Mouse (Mus musculus) ES-Bruce4 (cell line): ENCODE data around the gene Erp27. TPM values are rescaled to one million over a fixed set of nuclear protein-coding genes. Genes with fewer than 3 reads are reported as not detected.

Experiments used
- H3K27ac ChIP-seq: 2 replicates; pipeline ENCODE4 v1.5.1; 2012; ENCODE audit warnings: low read length, inconsistent platforms; ENCODE audit not compliant: insufficient read depth
- H3K27me3 ChIP-seq: 2 replicates; pipeline ENCODE4 v1.6.1; 2012; ENCODE audit warnings: mild to moderate bottlenecking, low read length, inconsistent platforms; ENCODE audit not compliant: control insufficient read depth, poor library complexity, insufficient read depth, severe bottlenecking
- H3K36me3 ChIP-seq: 2 replicates; pipeline ENCODE4 v1.6.1; 2012; ENCODE audit warnings: inconsistent platforms, mild to moderate bottlenecking, low read length, moderate library complexity; ENCODE audit not compliant: control insufficient read depth, poor library complexity, insufficient read depth, severe bottlenecking
- H3K4me1 ChIP-seq: one replicate; pipeline ENCODE4 v1.8.1; 2011; ENCODE audit warnings: low read length; ENCODE audit not compliant: control insufficient read depth, insufficient read depth
- H3K4me3 ChIP-seq: 2 replicates; pipeline ENCODE4 v1.5.1; 2011; ENCODE audit warnings: low read depth, mild to moderate bottlenecking, low read length
- H3K9ac ChIP-seq: 2 replicates; pipeline ENCODE4 v1.6.1; 2012; ENCODE audit warnings: low read depth, mild to moderate bottlenecking, inconsistent platforms; ENCODE audit not compliant: poor library complexity, severe bottlenecking
- H3K9me3 ChIP-seq: replicated peaks from 2 replicates; pipeline ENCODE4 v1.6.1; 2012; ENCODE audit warnings: mild to moderate bottlenecking, low read length, inconsistent platforms; ENCODE audit not compliant: control insufficient read depth, poor library complexity, insufficient read depth, severe bottlenecking
- CTCF ChIP-seq: IDR thresholded peaks from one replicate; pipeline ENCODE4 v1.8.1; 2011; ENCODE audit warnings: low read depth, low read length
- EP300 ChIP-seq: IDR thresholded peaks from 2 replicates; pipeline ENCODE4 v1.6.1; 2011; ENCODE audit warnings: low read depth, low read length; ENCODE audit not compliant: insufficient read depth
- POLR2A ChIP-seq: IDR thresholded peaks from one replicate; pipeline ENCODE4 v1.8.1; 2011; ENCODE audit warnings: low read length; ENCODE audit not compliant: insufficient read depth
- polyA plus RNA-seq: library from polyadenylated mRNA; stranded (reverse); fragments of >200 nt; gene quantifications from 2 replicates; pipeline ENCODE4 v1.2.4, GENCODE M21; 2011; ENCODE audit warnings: low read depth; ENCODE audit not compliant: missing spikeins, insufficient read depth, insufficient read length

Gene Erp27
- polyA plus RNA-seq, 1 experiment = not detected

- Histone ChIP-seq H3K27ac (no peak overlapping the region), H3K36me3 (no peaks in the 10 kb centered on the region), H3K9ac (no peak overlapping the region), H3K27me3 (no peaks in the 10 kb centered on the region), H3K4me1 (no peaks in the 10 kb centered on the region), H3K9me3 (no peaks in the 10 kb centered on the region), H3K4me3 (no peak overlapping the region)
- TF ChIP-seq EP300 (no peak), POLR2A (no peak), CTCF (no peak)
Observed at GRCm38 (mm10) chr6:136925049-136925448, 3.1 kb upstream of the Erp27 start.

- H3K27ac ChIP-seq = no peak within 1 kb of the TSS
- H3K27me3 ChIP-seq = no peaks in the 10 kb centered on the region
- H3K4me1 ChIP-seq = no peaks in the 10 kb centered on the region
- H3K36me3 ChIP-seq = no peaks in the 10 kb centered on the region
- no peaks in the 10 kb centered on the region for H3K9me3 ChIP-seq
- no peak within 1 kb of the TSS for H3K9ac ChIP-seq
- TF ChIP-seq CTCF (no peak), EP300 (no peak), POLR2A (no peak)
- H3K4me3 ChIP-seq = no peak within 1 kb of the TSS
Observed at GRCm38 (mm10) chr6:136923532-136923931, 1.6 kb upstream of the Erp27 start, which contains the start of gene Pde6h. Pde6h (plus strand) TSS chr6:136923832.

DNA sequence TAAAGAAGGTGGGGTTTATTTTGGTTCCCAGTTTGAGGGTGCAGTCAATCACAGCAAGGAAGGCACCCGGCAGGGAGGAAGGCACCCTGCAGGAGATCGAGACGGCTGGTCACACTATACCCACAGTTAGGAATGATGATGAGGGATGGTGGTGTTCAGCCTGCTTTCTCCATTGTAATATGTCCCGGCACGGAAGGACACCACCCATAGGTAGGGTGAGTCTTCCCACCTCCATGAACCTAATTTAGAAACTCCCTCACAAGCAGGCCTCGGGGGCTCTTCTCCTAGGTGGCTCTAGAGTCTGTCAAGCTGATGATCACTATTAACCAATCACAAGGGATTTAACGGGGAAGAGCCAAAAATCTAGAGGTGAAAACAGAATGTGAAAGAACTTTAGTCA, 891 bp upstream of the Erp27 start:
- TF ChIP-seq EP300 (no peak), POLR2A (no peak), CTCF (no peak)

DNA sequence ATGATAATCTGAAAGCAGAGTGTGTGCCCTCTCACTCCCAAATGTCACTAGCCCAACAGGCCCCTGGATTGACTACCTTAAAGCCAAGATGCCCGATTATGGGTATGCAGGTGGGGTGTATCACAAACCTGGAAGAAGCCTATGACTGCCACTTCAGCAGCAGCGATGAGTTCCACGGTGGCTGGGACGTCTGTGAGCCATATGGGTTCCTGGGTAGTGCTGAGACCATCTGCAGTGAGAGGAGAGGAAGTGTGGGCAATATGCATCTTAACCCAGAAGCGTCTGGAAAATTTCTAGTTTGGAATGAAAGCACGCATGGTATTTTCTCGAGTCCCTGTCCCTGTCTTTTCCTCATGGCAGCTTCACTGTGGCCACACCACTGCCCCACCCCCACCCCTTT, 379 bp downstream of the Erp27 start:
- Histone ChIP-seq H3K4me3 (no peak overlapping the region), H3K36me3 (no peaks in the 10 kb centered on the region), H3K9ac (no peak overlapping the region), H3K9me3 (no peaks in the 10 kb centered on the region), H3K4me1 (no peaks in the 10 kb centered on the region), H3K27me3 (no peaks in the 10 kb centered on the region), H3K27ac (no peak overlapping the region)
- TF ChIP-seq POLR2A (no peak), EP300 (no peak), CTCF (no peak)

More for the DNA sequence above, 891 bp upstream of the Erp27 start:
- no peaks in the 10 kb centered on the region for H3K4me1 ChIP-seq
- no peak overlapping the region for H3K9ac ChIP-seq
- H3K4me3 ChIP-seq = no peak overlapping the region
- no peak overlapping the region for H3K27ac ChIP-seq
- H3K36me3 ChIP-seq = no peaks in the 10 kb centered on the region
- no peaks in the 10 kb centered on the region for H3K9me3 ChIP-seq
- no peaks in the 10 kb centered on the region for H3K27me3 ChIP-seq

- Histone ChIP-seq H3K9ac (no peak overlapping the region), H3K36me3 (no peaks in the 10 kb centered on the region), H3K9me3 (no peaks in the 10 kb centered on the region), H3K4me1 (no peaks in the 10 kb centered on the region), H3K4me3 (no peak overlapping the region), H3K27ac (no peak overlapping the region), H3K27me3 (no peaks in the 10 kb centered on the region)
- TF ChIP-seq EP300 (no peak), POLR2A (no peak)
Observed at GRCm38 (mm10) chr6:136920320-136921257, 1.4 kb downstream of the Erp27 start.

DNA sequence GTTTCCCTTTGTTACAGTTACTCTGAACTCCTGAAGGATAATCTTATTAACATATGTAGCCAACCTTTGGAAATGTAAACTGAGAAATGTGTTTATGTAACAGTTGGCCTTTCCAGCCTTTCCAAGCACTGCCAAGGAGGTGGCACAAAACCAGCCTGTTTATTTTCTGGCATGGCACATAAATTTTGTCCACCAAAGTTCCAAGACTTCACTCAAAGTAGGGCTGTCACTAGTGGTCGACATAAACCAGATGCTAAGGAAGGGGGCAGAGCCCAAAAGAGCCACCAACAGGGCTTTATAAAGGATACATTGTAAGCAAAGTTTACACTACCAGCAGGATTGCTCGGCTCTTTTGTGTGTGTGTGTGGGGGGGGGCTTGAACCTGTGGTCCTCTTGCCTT, 4.1 kb downstream of the Erp27 start:
- Histone ChIP-seq H3K4me3 (no peak overlapping the region), H3K27me3 (no peaks in the 10 kb centered on the region), H3K4me1 (no peaks in the 10 kb centered on the region), H3K36me3 (no peaks in the 10 kb centered on the region), H3K27ac (no peak overlapping the region), H3K9ac (no peak overlapping the region), H3K9me3 (no peaks in the 10 kb centered on the region)
- no peak for TF ChIP-seq POLR2A
- no peak for TF ChIP-seq EP300
- no peak for TF ChIP-seq CTCF
